Mouse (Mus musculus): ENCODE measurements around the gene Lgi4. TPM values are rescaled to one million over a fixed set of nuclear protein-coding genes. Genes with fewer than 3 reads are reported as not detected.

Gene Lgi4
- polyA plus RNA-seq, 1 experiment from 2014 or later = 0.46 TPM

DNA sequence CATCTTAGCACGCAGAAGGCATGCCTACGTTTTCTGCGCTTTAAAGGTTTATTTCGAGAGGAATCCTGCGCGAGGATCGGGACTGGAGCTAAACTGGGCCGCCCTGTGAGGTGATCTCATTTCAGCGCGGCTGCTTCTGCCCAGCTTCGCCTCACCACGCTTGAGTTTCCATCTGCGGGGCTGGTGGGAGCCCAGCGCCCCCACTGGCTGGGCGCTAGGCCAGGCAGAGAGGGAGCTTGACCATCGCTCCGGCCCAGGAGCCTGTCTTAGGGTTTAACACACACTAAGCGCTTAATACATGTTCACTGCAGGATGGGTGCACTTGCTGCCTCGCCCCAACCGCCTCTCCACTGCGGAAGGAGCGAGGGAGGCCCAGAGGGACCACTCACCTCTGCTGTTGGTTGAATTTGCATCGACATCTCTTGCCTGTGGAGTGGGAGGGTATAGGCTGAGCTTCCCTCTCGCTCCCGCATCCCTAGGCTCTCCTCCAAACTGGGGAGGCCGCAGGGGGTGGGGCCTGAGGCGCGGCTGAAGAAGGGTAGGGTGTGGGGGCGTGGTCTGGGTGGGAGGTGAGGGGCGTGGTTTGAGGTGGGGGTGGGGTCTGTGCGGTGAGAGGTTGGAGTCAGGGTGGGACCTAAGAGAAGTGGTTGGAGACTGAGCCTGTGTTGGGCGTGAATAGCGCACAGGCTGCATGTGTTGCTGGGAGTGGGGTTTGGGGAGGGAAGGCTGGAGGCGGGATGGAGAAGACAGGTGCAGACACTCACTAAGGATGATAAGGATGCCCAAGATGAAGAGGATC, 6.3 kb upstream of the Lgi4 start:
- 11% methylated on average over 34 of the region's 34 CpGs for WGBS
- Histone ChIP-seq H3K36me3 (ENCODE audit: control insufficient read depth, insufficient read depth, low read length) (no peaks in the 10 kb centered on the region), H3K4me2 (replicated peaks; ENCODE audit: low read depth) (peak overlapping the region; percentile 54), H3K27ac (replicated peaks) (no peak overlapping the region), H3K4me1 (replicated peaks; ENCODE audit: control insufficient read depth, insufficient read depth) (peaks cover 3% of the 10 kb centered on the region), H3K27me3 (ENCODE audit: control insufficient read depth, insufficient read depth, low read length) (0 out of 2 replicates have a peak, but pooled peaks cover 3% of the 10 kb centered on the region), H3K9ac (ENCODE audit: low read length) (0 out of 2 replicates have a peak overlapping the region, but pooled peaks have one; percentile 4), H3K9me3 (ENCODE audit: control insufficient read depth, low read length) (no peaks in the 10 kb centered on the region), H3K4me3 (ENCODE audit: low read depth, low read length) (peak overlapping the region; percentile 39; the same call in 1 of the 2 replicates)
- ATAC-seq (ENCODE audit: low FRiP score, low TSS enrichment) (peak; percentile 30), DNase-seq (ENCODE audit: low spot score) (peak; percentile 74)
- no peak for TF ChIP-seq EP300 (optimal IDR thresholded peaks at IDR 0.05)
- TF ChIP-seq CTCF (IDR thresholded peaks at IDR 0.05; ENCODE audit: low read depth) = peak; percentile 53

DNA sequence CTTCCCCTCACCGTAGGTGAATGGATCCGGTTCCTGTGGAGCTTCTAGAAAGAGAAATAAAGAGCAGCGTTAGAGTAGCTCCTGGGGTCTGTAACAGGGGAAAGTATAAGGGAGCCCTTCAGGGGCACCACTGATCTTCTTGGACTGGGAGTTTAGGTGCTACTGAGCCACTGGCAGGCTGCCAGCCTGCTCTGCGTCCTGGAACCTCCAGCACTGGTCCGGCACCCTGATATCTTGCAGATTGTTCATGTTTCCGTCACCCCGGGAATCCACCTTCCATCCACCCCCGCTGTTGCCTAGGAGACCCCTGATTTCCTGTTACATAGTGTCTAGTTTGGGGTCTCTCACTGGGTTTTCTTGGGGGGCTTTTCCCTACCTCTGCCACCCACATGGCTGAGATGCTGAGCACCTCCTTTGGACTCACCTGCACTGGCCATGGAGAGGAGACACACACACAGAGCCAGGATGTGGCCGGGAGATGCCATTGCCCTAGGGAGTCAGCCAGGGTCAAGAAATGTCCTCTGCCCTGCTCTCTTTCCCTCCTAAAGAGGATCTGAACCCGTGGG, 5.2 kb upstream of the Lgi4 start:
- H3K27me3 ChIP-seq (ENCODE audit: control insufficient read depth, insufficient read depth, low read length) = 0 out of 2 replicates have a peak, but pooled peaks cover 3% of the 10 kb centered on the region
- peak overlapping the region; percentile 83; the same call in 1 of the 2 replicates for H3K27ac ChIP-seq (replicated peaks)
- no peaks in the 10 kb centered on the region for H3K9me3 ChIP-seq (ENCODE audit: control insufficient read depth, low read length)
- H3K36me3 ChIP-seq (ENCODE audit: control insufficient read depth, insufficient read depth, low read length) = no peaks in the 10 kb centered on the region
- H3K9ac ChIP-seq (ENCODE audit: low read length) = peak overlapping the region; percentile 58
- H3K4me1 ChIP-seq (replicated peaks; ENCODE audit: control insufficient read depth, insufficient read depth) = peaks cover 3% of the 10 kb centered on the region
- TF ChIP-seq CTCF (IDR thresholded peaks at IDR 0.05; ENCODE audit: low read depth) (no peak), EP300 (optimal IDR thresholded peaks at IDR 0.05) (no peak)
- ATAC-seq (ENCODE audit: low FRiP score, low TSS enrichment) = no peak
- WGBS = 33% methylated on average over 10 of the region's 10 CpGs
- H3K4me3 ChIP-seq (ENCODE audit: low read depth, low read length) = peak overlapping the region; percentile 39
- H3K4me2 ChIP-seq (replicated peaks; ENCODE audit: low read depth) = peak overlapping the region; percentile 54
- DNase-seq (ENCODE audit: low spot score) = no peak

DNA sequence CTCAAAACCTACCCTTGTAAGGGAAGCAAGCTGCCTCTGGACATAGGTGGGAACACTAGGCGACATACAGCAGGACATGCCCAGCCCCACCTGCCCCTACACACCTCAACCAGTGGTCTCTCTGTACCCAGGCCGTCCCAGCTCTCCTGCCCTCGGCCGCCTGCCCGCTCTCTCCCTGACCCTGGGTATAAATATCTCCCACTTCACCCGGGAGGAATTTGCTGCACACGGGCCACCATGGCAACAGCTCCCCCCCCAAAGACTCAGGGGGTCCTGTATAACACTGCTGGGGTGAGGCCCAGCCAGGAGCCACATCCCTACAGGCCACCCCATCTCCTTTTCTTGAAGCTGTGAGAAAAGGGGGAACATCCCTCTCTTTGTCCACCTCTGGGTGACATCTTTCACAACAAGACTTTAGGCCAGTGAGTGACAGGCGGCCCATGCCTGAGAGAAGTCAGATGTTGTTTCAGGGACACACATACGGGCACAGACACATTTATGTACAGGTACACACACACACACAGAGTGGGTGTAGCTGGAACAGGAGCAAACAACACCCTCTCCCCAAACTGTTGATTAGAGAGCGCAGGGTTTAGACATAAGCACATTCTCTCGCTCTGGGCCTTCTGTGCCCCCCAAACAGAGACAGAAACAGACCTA, 4.4 kb upstream of the Lgi4 start:
- Histone ChIP-seq H3K9me3 (ENCODE audit: control insufficient read depth, low read length) (no peaks in the 10 kb centered on the region), H3K36me3 (ENCODE audit: control insufficient read depth, insufficient read depth, low read length) (no peaks in the 10 kb centered on the region), H3K4me1 (replicated peaks; ENCODE audit: control insufficient read depth, insufficient read depth) (peaks cover 3% of the 10 kb centered on the region), H3K27ac (replicated peaks) (peak overlapping the region; percentile 83), H3K9ac (ENCODE audit: low read length) (peak overlapping the region; percentile 58), H3K4me3 (ENCODE audit: low read depth, low read length) (peak overlapping the region; percentile 39), H3K27me3 (ENCODE audit: control insufficient read depth, insufficient read depth, low read length) (0 out of 2 replicates have a peak, but pooled peaks cover 3% of the 10 kb centered on the region), H3K4me2 (replicated peaks; ENCODE audit: low read depth) (peak overlapping the region; percentile 54)
- WGBS = 41% methylated on average over 11 of the region's 11 CpGs
- TF ChIP-seq CTCF (IDR thresholded peaks at IDR 0.05; ENCODE audit: low read depth) = no peak
- TF ChIP-seq EP300 (optimal IDR thresholded peaks at IDR 0.05) = no peak
- ATAC-seq (ENCODE audit: low FRiP score, low TSS enrichment) = no peak
- DNase-seq (ENCODE audit: low spot score) = no peak

GRCm38 (mm10) chr7:31055354-31055824, 3.8 kb upstream of the Lgi4 start:
- no peaks in the 10 kb centered on the region for H3K9me3 ChIP-seq (ENCODE audit: control insufficient read depth, low read length)
- DNase-seq (ENCODE audit: low spot score) = peak; percentile 73
- TF ChIP-seq EP300 (optimal IDR thresholded peaks at IDR 0.05) (no peak), CTCF (IDR thresholded peaks at IDR 0.05; ENCODE audit: low read depth) (no peak)
- H3K27me3 ChIP-seq (ENCODE audit: control insufficient read depth, insufficient read depth, low read length) = 0 out of 2 replicates have a peak, but pooled peaks cover 3% of the 10 kb centered on the region
- H3K9ac ChIP-seq (ENCODE audit: low read length) = peak overlapping the region; percentile 58
- ATAC-seq (ENCODE audit: low FRiP score, low TSS enrichment) = peak; percentile 76
- WGBS = 10% methylated on average over 10 of the region's 10 CpGs
- peak overlapping the region; percentile 54 for H3K4me2 ChIP-seq (replicated peaks; ENCODE audit: low read depth)
- peaks cover 3% of the 10 kb centered on the region for H3K4me1 ChIP-seq (replicated peaks; ENCODE audit: control insufficient read depth, insufficient read depth)
- peak overlapping the region; percentile 39 for H3K4me3 ChIP-seq (ENCODE audit: low read depth, low read length)
- peak overlapping the region; percentile 83 for H3K27ac ChIP-seq (replicated peaks)
- no peaks in the 10 kb centered on the region for H3K36me3 ChIP-seq (ENCODE audit: control insufficient read depth, insufficient read depth, low read length)

GRCm38 (mm10) chr7:31055883-31056282, 3.3 kb upstream of the Lgi4 start:
- Histone ChIP-seq H3K9me3 (ENCODE audit: control insufficient read depth, low read length) (no peaks in the 10 kb centered on the region), H3K4me1 (replicated peaks; ENCODE audit: control insufficient read depth, insufficient read depth) (peaks cover 3% of the 10 kb centered on the region), H3K27me3 (ENCODE audit: control insufficient read depth, insufficient read depth, low read length) (0 out of 2 replicates have a peak, but pooled peaks cover 3% of the 10 kb centered on the region), H3K4me3 (ENCODE audit: low read depth, low read length) (no peak overlapping the region), H3K36me3 (ENCODE audit: control insufficient read depth, insufficient read depth, low read length) (no peaks in the 10 kb centered on the region), H3K4me2 (replicated peaks; ENCODE audit: low read depth) (no peak overlapping the region), H3K9ac (ENCODE audit: low read length) (no peak overlapping the region), H3K27ac (replicated peaks) (no peak overlapping the region)
- no peak for TF ChIP-seq CTCF (IDR thresholded peaks at IDR 0.05; ENCODE audit: low read depth)
- no peak for TF ChIP-seq EP300 (optimal IDR thresholded peaks at IDR 0.05)
- WGBS = 7% methylated on average over 3 of the region's 4 CpGs
- ATAC-seq (ENCODE audit: low FRiP score, low TSS enrichment) (no peak), DNase-seq (ENCODE audit: low spot score) (no peak)

Data from stomach, postnatal 0 days (tissue).